Mouse (Mus musculus) brown adipose tissue, adult 24 weeks (tissue): Measurements from ENCODE around the gene BC024063. TPM values are rescaled to one million over a fixed set of nuclear protein-coding genes. Genes with fewer than 3 reads are reported as not detected.
"Not testable (repeated sequence)": the region's sequence is repeated elsewhere in the genome, so short reads cannot be mapped to it uniquely, and the experiment has no call there.

Experiments
- H3K27ac ChIP-seq: fragments of 200-500 bp; replicated peaks from 2 replicates; pipeline ENCODE4 v1.5.1; 2012; ENCODE audit warnings: low read depth, mild to moderate bottlenecking, low read length
- H3K4me1 ChIP-seq: fragments of 200-500 bp; 2 replicates; pipeline ENCODE4 v1.6.1; 2012; ENCODE audit warnings: low read length, mixed read lengths; ENCODE audit not compliant: control insufficient read depth, insufficient read depth, insufficient read length
- H3K4me3 ChIP-seq: fragments of 200-500 bp; 2 replicates; pipeline ENCODE4 v1.5.1; 2012; ENCODE audit warnings: low read depth, mild to moderate bottlenecking, low read length, moderate library complexity; ENCODE audit not compliant: insufficient read depth
- polyA plus RNA-seq: library from polyadenylated mRNA; stranded (reverse); fragments of >200 nt; gene quantifications from 2 replicates; pipeline ENCODE4 v1.2.4, GENCODE M21; 2012; ENCODE audit not compliant: missing spikeins, insufficient read depth, insufficient read length

The BC024063 gene
- polyA plus RNA-seq: 0.88 TPM in 1 of 2 replicates, not detected in the other

DNA sequence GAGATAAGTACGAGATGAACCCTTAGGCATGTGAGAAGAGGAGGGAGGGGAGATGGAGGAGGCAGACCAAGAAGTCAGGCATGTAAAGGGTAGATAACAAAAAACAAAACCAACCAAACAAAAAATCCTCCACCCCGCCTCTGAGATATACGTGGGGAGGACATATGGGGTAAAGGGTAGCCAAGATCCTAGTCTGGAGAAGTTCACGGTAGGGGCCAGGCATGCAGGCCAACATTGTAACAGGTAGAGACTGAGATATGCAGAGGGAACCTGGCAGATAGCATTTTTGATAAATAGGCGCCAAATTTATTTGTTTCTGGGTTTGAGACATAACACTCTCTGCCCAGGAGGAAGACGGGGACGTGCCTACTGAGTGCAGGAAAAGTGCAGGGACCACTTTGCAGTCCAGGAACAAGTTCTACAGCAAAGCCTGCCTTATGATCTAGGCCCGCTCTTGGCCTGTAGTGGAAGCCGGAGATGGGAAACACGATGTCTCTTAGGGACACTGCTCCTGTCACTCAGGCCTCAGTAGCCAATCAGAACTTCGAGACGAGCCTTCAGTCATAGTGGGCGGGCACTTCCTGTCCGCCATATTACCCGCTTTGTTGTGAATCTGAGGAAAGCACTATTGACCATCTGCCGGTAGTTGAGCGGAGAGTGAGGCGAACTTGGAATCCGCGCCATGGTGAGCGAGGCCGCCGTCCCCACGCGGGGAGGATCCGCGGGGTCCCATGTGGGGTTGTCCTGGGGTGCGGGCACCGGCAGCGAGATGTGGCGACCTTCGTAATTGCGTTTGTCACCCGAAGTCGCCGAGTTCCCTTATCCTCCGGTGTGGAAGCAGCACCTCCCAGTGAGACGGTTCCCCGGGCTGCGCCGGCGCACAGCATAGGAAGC lies at the start of gene BC024063:
Gene BC024063, plus strand, starts transcription at position 626 of the 894 bp plus-strand sequence.
- peak within 1 kb of the TSS; percentile 68 for H3K4me3 ChIP-seq

DNA sequence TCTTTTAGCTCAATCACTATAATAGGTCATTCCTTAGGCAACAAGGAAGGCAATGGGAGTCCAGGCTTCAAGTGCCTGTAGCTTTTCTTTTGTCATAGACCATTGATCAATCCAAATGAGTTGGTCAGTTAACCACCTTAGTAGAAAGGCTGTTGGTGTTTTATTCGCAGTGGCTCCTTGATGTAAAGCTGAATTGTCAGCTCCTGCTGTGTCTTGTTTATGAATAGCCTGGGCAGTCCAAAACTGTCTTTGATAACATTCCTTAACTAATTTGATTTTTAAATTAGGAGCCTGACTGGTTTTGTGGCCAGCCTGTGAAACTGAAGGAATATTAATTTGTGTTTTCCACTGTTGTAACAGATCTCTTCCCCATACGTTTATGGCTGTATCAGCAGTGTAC lies 41.0 kb upstream of the BC024063 start:
- Histone ChIP-seq H3K4me1 (no peaks in the 10 kb centered on the region), H3K4me3 (no peak overlapping the region), H3K27ac (no peak overlapping the region)

More for the DNA sequence above, at the start of gene BC024063:
- not testable (repeated sequence) for H3K4me1 ChIP-seq, H3K27ac ChIP-seq

GRCm38 (mm10) chr10:82046603-82047002 lies 36.5 kb upstream of the BC024063 start:
- no peak overlapping the region for H3K27ac ChIP-seq
- peaks cover 4% of the 10 kb centered on the region; the same call in 1 of the 2 replicates for H3K4me1 ChIP-seq

DNA sequence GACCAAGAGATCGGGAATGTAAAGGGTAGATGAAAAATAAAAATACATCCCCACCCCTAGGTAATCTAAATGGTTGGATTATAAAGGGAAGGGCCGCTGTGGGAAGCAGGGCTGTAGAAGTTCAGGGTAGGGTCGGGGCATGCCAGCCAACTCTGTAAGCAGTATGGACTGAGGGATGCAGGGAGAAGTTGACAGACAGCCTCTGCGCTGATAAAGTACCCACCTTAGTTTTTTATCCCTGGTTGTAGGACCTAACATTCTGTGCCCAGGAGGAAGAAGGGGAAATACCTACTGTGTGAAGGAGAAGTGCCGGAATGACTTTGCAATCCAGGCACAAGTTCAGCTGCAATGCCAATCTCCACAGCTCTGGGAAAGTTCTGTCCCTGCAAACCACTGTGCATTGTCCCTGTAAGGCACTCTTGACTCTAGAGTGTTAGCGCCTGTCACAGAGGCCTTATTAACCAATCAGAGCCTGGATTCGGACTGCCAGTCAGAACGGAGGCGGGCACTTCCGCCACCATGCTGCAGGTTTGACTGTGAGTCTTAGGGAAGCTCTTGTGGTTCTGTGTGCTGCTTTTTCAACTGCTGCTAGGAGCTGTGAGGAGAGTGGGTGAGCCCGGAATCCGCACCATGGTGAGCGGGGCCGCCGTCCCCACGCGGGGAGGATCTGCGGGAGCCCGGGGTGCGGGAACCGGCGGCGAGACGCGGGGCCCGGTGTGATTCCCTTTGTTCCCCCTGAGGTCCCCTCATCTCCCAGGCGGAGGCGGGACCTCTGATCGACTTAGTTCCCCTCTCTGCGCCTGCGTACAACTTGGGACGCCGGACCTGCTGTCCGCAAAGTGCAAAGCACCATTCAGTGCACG lies 35.3 kb upstream of the BC024063 start, which contains the start of gene Zfp873:
Gene Zfp873, plus strand, starts transcription at position 527 of the 863 bp plus-strand sequence.
- Histone ChIP-seq H3K4me1 (peaks cover 4% of the 10 kb centered on the region; the same call in 1 of the 2 replicates), H3K4me3 (peak within 1 kb of the TSS; percentile 92), H3K27ac (0 out of 2 replicates have a peak within 1 kb of the TSS, but pooled peaks have one; percentile 18)

More at GRCm38 (mm10) chr10:82046603-82047002, 36.5 kb upstream of the BC024063 start:
- no peak overlapping the region for H3K4me3 ChIP-seq

- H3K4me3 ChIP-seq: peak overlapping the region; percentile 92
- not testable (repeated sequence) for H3K27ac ChIP-seq, H3K4me1 ChIP-seq
Observed at GRCm38 (mm10) chr10:82048460-82048804, 34.7 kb upstream of the BC024063 start.

DNA sequence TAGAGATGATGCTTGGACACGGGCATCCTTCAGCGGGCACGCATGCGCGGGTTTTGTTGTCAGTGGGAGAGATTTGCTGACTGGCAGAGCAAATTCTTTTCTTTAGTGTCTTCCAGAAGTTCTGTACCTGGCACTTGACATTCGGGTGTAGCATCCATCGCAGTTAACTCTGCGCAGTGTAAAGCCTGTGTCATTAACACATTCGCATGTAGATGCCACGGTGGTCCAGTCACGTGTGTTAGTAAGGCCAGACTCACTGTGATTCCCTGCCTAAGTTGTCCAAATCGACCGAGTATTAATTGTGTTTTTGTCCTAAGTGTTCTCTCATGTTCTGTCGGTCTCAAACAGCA lies 444 bp downstream of the BC024063 start:
- not testable (repeated sequence) for H3K27ac ChIP-seq, H3K4me1 ChIP-seq
- peak overlapping the region; percentile 68 for H3K4me3 ChIP-seq

- Histone ChIP-seq H3K4me1 (no peaks in the 10 kb centered on the region), H3K4me3 (no peak overlapping the region), H3K27ac (no peak overlapping the region)
Observed at GRCm38 (mm10) chr10:82117206-82117605, 34.1 kb downstream of the BC024063 start.

DNA sequence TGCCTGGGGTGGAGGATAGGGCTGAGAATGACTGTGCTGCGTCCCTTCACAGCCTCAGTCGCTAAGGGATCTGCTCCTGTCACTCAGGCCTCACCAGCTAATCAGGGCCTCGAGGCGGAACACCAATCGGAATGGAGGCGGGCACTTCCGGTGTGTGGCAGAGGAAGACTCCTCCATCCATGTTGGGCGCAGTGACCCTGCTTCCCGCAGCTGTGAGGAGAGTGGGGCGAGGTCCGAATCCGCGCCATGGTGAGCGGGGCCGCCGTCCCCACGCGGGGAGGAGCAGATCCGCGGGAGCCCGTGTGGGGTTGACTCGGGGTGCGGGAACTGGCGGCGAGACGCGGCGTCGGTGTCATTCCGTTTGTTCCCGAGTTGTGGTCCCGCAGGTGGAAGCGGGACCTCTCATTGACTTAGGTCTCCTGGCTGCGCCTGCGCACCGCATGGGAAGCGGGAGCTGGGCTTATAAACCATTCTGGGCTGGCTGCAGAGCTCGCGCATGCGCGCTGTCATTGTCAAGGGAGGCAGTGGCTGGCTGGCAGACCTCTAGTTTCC lies 44.8 kb downstream of the BC024063 start, which contains the start of gene AU041133:
Gene AU041133, plus strand, starts transcription at position 164 of the 552 bp plus-strand sequence.
- Histone ChIP-seq H3K4me1 (no peaks in the 10 kb centered on the region), H3K27ac (0 out of 2 replicates have a peak within 1 kb of the TSS, but pooled peaks have one; percentile 18), H3K4me3 (peak within 1 kb of the TSS; percentile 81)

GRCm38 (mm10) chr10:82145282-82145681 lies 62.1 kb downstream of the BC024063 start:
- Histone ChIP-seq H3K4me3 (no peak overlapping the region), H3K27ac (no peak overlapping the region), H3K4me1 (no peaks in the 10 kb centered on the region)

GRCm38 (mm10) chr10:82147571-82147970 lies 64.4 kb downstream of the BC024063 start:
- H3K4me3 ChIP-seq: no peak overlapping the region
- no peaks in the 10 kb centered on the region for H3K4me1 ChIP-seq
- no peak overlapping the region for H3K27ac ChIP-seq

Other genes starting within 250 kb of the BC024063 start
- 1.2 and 2.5 TPM in 2 replicates for gene Gm32687, start 219.4 kb upstream of the BC024063 start, polyA plus RNA-seq
- gene Zfp781, start 152.9 kb upstream of the BC024063 start, polyA plus RNA-seq: 0.36 and 0.75 TPM in 2 replicates
- gene Zfp873, start 35.2 kb upstream of the BC024063 start, polyA plus RNA-seq: 1.3 and 1.4 TPM in 2 replicates
- 0.58 and 1.5 TPM in 2 replicates for gene AU041133, start 44.7 kb downstream of the BC024063 start, polyA plus RNA-seq
- 3.9 and 5.0 TPM in 2 replicates for gene Zfp938, start 157.9 kb downstream of the BC024063 start, polyA plus RNA-seq
- gene 4932415D10Rik, start 233.2 kb downstream of the BC024063 start, polyA plus RNA-seq: not detected in 2 replicates